Mouse (Mus musculus) spleen, postnatal 14 days (tissue): ENCODE measurements at regions not wholly inside any gene's neighbourhood (a gene's known extent, or its start where the extent isn't known, plus 50 kb on each side); places are given as distances from the start of the nearest gene placed in this dataset.

Source experiments
- DNase-seq, 2 experiments: peaks; one replicate each; pipeline ENCODE4 v3.0.0; 2021 to 2022; ENCODE audit warnings: low spot score in 2 of 2

DNA sequence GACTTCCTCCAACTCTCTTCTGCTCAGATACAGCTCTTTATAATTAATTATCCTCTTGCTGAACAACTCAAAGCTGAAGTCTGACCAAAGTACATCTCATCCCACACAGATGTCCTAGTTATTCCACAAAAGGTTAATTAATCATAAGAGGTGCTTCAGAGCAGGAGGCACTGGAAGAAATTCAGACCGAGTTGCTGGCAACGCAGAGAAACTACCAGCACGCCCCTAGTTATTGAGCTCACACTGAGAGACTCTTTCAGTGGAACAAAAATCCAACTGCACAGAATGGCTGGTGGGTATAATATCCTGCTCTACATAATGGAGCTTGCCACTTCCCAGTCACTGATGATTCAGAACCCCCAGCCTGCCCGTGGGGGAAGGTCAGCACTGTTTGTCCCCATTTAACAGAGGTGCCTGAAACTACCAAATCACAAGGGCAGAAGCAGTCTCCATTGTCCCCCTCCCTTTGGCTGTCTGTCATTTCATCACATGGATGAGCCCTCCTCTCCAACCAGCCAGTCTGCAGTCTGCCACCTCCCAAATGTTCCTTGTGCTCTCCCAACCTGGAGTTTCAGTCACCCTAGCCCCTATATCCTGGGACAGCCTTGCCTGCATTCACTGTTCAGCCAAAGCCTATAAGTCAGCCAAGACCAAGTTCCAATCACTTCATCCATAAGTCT, 170.3 kb upstream of the Creb1 start:
- no peak for DNase-seq

DNA sequence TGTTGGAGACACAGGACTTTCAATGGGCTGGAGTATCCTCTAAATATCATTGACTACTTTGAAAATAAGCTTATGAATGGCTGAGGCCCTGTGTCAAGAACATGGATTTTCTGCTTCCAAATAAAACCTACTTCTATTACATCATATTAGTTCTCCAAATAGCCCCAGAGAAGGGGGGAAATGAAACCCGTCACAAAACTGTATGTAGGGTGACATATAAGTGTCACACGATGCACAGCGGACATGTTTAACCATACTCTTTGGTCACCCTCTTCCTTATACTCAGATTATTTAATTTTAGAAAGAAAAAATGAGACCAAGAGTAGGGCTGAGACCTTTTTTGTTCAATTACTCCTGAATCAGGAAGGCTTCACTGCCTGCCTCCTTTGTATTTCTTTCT, 189.2 kb upstream of the Creb1 start:
- DNase-seq, result no peak

DNA sequence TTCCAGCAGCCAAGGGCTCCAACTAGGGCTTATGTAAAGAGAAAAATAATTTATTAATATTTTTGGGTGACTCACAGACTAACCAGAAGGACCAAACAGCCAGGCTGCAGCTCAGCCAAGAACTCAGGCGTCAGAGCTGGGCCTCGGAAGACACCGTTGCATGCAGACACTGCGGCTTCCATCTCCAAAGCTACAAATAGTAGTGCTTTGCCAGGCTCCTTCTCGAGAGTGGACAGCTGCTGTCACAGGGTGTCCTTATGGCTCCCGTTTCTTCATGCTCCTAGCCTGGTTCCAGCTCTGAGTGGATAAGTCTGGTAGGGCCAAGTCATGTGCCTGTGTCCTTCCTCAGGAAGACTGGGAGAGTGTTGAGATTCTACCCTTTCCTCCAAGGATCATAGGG, 190.8 kb upstream of the Creb1 start:
- DNase-seq, result no peak

DNA sequence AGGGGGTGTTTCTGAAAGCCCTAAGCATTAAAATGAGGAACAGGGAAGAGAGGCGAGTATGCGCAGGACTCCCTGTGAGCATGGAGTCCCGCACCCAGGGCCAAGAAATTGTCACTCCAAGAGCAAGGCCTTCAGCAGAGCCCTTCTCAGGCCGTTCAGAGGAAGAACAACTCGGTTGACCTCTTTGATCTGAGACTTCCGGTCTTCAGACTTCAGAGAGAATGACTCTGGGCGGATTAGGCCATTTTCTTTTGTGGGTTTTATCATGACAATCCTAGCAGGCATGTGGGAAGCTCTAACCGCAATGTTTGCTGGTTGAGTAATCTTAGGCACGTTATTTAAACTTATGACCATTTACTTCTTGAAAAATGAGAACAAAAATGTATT, 193.9 kb upstream of the Creb1 start:
- DNase-seq, result no peak

DNA sequence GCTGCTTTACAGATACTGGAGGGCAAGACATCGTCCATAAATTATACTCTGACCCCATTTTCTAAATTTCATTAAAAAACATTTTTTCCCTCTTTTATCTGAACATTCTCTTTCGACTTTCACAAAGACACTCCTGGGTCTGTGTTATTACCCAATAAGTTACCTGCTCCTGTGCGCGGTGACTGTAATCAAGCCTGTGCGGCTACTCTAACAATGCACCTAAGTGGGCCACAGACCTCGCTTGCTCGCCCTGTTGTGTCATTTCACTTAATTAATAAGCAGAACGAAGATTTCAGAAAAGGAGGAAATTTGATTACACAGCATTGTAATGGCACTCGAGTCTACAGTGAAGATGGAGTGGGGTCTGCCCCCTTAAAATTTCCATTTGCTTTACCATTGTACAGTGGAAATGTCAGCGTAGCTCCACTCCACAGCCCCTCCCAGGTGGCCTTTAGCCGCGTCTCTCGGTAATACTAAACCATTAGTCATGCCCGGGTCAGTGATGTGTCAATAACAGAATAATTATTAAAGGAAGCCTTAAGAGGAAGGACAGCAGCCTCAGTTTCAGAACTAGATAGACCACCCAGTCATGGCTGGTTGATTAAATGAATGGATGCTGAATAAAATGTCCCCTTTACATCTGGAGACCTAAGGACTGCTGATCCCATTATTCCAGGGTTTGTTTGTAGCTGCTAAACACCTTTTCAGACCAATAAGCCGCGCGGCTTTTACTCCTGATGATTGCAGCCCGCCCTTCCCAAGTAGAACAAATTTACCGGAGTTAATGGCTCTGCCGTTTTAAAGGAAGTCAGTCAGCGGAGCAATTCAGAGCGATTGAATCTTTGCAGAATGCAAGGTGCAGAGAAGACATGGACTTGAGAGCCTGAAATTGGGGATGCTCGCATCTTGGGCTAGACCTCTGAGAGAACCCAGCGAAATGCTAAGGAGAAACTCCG, 194.5 kb upstream of the Creb1 start:
- no peak for DNase-seq

DNA sequence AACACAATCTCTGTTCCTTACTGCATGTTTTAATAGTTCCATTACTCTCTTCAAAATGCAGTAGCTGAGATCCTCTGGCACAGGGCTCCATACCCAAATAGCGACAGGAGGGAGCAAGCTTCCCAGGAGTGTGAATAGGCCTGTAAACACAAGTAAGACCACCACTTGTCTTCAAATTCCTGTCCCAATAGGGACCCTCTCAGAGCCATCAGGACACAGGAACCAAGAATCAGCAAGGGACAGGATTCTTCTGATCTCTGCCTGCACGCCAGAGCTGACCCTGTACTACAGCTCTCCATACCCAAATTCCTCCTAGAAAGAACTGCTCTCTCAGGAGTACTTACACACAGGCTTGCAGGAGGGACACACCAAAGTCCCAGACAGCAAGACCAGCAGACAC, 200.9 kb upstream of the Creb1 start:
- no peak for DNase-seq

DNA sequence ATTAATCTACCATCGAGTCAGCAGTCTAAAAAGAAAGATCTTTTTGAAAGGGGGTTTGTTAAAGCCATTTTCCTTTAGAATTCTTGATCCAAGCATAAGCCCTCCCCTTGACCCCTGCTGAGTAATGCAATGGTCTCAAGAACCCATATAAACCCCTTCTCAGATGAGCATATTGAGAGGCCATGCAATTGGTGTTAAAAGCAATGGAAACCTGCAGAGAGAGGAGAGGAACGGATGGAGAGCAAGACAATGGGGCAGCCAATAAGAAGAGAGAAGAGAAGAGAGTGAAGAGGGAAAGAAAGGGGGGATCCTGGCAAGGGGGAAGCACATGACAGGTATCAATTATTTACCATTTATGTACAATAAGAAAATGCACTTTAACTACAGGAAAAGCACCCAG, 201.7 kb upstream of the Creb1 start:
- DNase-seq, result no peak

DNA sequence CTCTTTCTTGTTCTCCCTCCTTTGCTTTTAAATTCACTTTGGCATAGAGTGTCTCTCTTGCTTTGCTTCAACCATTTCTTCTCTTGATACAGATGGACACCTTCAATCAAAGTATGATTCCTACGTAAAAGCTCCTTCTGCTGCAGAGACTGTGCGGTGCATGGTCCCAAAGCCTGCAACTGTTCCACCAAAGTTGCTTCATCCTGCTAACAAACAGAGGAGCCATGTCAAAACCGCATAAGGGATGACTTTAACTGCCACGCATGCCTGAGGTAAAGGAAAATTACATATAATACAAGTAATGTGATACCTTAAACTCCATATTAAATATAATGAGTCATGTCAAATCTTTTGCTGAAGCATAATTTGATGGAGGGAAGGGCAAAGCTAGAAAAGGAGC, 200.1 kb upstream of the Klf7 start:
- no peak for DNase-seq

DNA sequence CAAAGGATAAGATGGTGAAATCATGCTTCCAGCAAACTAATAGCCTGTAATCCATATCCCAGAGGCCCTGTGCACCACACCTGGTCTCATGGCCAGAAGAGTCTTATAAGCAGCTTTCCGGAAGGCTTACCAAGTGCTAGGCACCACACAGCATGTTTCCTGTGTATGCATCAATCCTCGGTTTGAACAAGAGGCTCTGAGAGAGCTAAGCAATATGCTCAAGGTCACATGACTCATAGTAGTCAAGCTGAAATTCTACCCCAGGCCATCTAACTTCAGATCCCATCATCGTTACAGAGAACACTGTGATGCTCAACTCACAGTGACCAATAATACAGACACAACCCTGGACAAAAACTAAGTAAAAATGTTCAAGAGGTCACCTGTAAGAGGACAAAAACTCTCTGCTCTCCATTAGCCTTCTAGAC, 197.1 kb upstream of the Klf7 start:
- DNase-seq, result no peak

DNA sequence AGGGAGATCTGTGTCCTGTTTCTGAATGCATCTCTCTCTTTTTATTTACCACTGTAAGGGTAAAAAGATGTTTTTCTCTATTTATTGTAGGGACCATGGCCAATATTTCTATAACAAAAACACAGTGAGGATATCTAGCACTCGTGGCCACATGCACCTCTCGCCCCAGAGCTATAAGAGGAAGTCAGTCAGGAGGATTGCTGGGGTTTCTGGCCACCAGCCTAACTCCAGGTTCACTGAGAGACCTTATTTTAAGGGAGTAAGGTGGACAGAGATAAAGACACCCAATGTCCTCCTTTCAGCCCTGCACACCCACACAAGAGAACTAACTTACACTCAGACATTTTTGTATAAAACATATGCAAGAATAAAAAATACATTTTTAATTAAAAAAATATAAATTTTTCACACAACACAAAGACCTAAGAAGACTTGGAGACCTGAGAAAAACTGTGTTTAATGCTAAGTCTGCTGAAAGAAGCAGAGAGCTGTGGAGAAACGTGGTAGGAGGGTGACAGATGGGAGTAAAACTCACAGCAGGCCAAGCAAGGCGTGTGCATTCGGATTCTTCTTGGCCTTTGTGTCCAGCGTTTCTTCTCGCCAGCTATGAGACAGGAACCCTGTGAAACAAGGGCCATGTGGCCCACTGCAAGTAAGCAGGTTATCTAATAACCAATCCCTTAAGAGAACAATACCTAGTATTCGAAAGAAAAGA, 196.5 kb upstream of the Klf7 start:
- no peak for DNase-seq

DNA sequence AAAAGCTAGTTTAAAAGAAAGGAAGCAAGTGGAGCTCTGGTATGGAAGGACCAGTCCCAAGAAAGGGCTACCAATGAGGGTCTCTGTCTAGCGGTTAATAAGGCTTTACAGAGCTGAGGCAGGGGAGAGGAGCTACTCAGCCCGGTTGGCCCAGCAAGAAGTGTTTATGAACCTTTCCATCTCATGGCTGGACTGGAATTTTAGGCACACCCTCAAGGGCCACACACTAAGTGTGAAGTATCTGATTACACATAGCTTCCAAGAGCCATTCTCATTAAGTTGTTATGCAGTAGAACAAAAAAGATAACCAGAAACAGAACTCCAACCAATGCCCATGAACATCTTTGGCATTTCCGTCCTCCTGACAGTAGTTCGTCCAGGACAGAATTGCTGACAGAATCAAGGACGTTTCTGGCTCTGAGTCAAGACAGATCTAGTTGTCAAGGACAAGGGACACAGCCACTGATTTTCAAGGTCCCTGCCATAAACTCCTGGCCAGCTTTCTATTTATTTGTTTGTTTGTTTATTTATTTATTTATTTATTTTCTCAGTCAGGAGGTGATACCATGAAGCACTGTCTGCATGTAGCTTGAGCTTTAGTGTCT, 195.1 kb upstream of the Klf7 start:
- DNase-seq, result no peak

DNA sequence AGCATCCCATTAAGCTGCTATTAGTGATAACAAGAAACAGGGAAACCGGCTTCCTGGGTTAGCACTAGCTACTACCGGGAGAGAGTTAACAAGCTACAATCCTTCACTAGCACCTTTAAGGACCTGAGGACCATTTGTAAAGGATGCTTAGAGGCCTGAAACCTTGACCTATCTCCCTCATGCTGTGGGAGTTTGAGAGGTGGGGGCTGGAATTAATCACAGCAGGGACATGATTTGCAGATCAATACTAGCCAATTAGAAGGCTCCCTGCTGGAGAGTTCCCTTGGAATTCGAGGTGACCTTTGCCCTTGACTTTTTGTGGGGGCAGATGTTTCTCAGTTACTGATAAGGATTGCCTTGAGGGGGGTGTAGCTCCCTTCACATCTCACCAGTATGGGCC, 189.3 kb upstream of the Klf7 start:
- no peak for DNase-seq

DNA sequence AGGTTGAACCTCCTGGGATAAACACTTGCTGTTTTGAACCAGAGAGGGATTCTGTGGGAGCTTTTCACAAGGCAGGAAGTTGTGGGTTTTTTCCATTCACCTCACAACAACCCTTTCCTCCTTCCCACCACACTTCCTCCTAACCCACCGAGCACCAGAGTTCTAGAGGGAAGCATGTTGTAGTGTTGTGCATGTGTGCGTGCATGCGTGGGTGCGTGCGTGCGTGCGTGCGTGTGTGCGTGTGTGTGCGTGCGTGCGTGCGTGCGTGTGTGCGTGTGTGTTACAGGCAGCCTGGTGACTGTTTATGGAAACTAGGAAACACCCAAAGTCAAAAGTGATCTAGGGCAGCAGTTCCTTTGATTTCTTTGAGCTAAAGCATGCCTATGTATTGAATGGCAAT, 186.5 kb upstream of the Klf7 start:
- no peak for DNase-seq

DNA sequence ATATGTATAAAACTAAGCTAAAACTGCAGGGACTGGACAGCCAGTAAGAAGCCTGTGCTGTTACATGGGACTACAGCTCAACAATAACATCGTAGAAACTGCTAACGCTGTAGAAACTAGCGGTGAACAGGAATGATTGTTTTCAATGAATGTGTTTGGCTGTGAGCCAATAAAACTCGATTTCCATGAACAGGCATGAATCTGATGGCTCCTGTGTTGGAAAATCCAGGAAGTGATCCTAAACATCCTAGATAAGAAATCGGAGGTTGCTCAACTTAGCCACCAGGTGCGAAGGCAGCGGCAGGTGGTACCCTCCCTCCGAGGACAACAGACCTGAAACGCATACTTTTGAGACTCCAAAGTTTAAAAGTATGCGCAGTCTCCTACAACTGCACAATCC, 186.0 kb upstream of the Klf7 start:
- DNase-seq, result no peak

DNA sequence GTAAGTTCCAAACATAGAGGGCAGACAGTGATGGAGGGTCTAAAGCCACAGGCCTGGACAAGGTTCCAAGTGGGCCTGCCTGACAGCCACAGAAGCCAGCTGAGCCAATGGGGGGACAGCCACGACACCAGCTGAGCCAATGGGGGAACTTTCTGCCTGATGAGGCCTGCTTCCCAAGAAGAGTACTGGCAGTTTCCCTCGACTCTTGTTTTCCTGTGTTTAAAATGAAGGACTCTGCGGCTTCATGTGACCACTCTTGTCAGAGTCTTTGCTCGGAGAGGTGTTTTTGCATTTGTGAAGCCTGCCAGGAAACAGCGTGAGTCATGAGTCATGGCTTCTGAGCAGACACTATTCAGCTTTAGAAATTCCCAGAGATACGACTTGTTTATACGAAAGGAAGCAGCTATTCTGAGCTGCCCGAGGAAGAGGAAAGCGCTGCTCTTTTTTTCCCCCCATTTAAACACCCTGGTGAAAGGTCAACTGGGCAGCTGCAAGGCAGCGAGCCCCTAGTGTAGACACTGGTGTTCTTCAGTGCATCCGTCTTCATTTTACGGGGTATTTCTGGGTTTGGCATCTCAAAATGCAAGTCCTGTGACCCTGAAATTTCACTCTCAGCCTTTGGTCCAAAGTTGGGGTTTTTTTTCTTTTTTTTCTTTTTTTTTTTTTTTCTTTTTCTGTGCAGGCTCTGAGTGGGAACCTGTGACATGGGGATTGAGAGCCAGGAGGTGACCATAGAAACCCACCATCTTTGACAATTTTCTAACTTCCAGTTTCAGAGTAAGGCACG, 183.5 kb upstream of the Klf7 start:
- no peak for DNase-seq

DNA sequence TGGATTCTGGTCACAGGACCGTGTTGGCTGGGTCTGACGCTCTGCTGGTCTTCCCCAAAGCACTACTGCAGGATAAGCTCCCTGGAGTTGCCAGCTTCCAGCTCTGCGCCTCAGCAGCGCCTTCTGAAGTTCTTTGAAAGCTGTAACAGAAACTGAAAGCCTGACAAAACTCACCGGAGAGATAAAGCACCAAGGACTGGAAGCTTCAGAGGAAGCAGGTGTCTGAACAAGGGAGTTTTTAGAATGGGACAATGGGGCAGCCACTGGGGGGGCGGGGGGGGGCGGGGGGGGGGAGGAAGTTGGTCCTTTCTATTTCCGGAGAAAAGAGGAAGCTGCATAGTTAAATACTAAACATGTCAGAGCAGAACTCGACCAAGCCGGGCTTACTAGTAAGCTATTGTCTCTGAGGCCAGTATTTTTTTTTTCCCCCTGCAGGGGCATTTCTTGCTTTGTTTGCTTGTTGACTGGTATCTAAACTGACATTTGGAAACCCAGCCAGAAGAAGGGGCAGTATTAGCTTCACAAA, 180.8 kb upstream of the Klf7 start:
- peak in 1 of 2 experiments; percentile 10 for DNase-seq

DNA sequence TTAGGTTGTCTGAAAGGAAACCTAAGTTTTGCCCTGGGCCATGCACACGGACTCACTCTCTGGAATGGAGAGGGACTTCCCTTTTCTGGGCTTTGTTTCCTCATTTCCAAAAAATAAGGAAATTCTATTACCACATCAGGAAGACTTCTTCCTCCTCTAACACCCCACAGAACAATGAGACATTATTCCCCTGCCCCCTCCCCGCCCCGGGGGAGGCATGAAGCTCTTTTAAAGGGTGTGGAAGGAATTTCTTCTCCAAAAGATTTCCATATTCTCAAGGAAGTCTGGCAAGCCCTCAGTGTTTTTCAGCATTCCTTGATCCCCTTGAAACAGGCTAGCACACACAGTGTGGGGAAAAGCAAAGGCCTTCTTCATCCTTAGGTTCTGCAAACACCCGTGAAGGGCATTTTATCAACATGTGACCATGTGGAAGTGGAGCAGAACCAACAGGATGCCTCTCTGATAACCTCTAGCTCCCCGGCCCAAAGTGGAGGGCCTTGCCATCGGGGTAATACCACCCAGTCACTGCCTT, 179.5 kb upstream of the Klf7 start:
- no peak for DNase-seq

DNA sequence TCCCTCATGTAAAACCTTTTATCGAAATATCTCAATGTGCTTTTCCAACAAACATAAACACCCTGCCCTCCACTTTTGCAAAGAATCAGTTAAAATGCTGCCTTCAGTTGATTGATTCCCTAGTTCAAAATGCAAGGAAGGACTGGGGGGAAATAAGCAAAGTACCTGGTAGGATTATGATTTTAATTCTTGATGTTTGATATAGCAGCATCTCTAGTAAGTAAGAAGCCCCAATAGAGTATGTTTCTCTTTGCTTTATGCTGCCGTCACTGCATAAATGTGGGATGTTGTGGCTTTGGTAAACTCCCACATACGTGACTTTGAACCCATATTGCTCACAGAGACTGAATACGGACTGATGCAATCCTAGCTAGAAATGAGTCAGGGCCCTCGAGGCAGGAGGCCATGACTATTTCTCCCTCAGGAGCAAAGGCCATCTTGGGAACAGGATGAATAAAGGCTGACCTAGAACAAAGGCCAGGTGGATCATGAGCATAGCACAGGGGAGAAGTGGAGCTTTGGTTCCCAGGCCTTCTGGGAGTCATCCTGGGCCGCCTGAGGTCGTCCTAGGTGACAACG, 179.0 kb upstream of the Klf7 start:
- DNase-seq, result no peak

DNA sequence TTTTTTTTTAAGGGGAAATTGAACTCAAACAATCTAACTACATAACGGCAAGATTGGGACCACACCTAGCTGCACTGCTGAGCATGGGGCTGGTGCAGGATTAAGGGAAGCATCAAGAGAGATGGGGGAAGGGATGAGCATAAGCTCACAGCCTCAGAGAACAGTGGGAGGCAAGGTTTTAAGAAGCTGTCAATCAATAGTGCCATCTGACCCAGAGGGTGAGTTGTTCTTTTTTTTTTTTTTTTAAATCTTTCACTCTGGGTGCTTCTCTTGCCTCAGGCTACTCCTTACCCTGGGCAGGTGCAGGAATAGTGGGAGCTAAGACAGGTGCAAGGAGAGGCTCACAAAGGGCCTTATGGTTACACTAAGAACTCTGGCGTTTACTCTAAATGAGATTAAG, 176.9 kb upstream of the Klf7 start:
- no peak for DNase-seq

DNA sequence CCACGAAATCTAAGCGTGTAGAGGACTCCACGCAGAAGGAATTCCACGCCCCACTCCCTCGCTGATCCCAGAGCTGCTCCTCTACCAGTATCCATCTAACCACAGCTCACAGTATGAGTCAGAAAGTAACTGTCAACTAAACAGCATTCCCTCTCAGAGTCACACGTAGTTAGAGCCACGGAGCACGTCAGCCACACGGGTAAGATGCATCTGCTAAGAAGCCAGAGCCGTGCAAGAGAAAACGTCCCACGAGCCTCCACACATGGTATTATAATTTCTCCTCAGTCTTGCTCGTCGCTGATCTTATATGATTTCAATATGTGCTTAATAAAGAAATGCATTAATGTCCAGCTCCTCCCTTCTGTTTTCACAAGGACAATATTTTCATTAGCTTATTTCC, 176.1 kb upstream of the Klf7 start:
- no peak for DNase-seq

DNA sequence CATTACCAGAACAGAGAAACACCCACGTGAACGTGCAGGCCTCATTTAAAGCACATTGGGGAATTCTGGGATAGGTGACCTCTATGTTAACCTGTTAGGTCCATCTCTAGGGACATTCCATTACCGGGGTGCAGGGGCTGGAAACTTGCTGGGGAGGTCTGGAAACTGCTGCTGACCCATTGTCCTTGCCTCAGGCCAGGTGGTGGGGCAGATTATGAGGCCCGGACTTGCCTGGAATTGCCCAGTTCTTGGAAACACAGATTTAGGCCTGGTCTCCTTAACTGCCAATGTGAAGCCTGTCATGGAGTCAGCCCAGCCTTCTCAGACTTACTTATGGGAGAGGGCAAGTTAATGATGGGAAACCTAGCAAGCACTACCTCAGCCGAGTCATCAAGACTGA, 175.3 kb upstream of the Klf7 start:
- no peak for DNase-seq
